Mouse (Mus musculus): ENCODE data around the gene Gtf3c5. TPM values are rescaled to one million over a fixed set of nuclear protein-coding genes. Genes with fewer than 3 reads are reported as not detected.

The Gtf3c5 gene
- polyA plus RNA-seq, 1 experiment from 2014 or later: 28.0 TPM

GRCm38 (mm10) chr2:28599569-28599900 is 16.0 kb upstream of the Gtf3c5 start:
- 76% methylated on average over 6 of the region's 6 CpGs for WGBS
- ATAC-seq (ENCODE audit: low read depth): no peak
- H3K9me3 ChIP-seq (ENCODE audit: control insufficient read depth, low read length): no peaks in the 10 kb centered on the region
- H3K9ac ChIP-seq (replicated peaks; ENCODE audit: low read depth, low read length): no peak overlapping the region
- H3K27ac ChIP-seq (ENCODE audit: low read depth, low read length): no peak overlapping the region
- H3K4me3 ChIP-seq (ENCODE audit: low read depth, low read length): no peak overlapping the region
- H3K4me2 ChIP-seq (ENCODE audit: low read depth, low read length): no peak overlapping the region
- no peaks in the 10 kb centered on the region for H3K27me3 ChIP-seq (ENCODE audit: control insufficient read depth, insufficient read depth, low read length)
- H3K4me1 ChIP-seq (ENCODE audit: control insufficient read depth, insufficient read depth, low read length): no peaks in the 10 kb centered on the region
- no peaks in the 10 kb centered on the region for H3K36me3 ChIP-seq (ENCODE audit: control insufficient read depth, insufficient read depth, low read length)

DNA sequence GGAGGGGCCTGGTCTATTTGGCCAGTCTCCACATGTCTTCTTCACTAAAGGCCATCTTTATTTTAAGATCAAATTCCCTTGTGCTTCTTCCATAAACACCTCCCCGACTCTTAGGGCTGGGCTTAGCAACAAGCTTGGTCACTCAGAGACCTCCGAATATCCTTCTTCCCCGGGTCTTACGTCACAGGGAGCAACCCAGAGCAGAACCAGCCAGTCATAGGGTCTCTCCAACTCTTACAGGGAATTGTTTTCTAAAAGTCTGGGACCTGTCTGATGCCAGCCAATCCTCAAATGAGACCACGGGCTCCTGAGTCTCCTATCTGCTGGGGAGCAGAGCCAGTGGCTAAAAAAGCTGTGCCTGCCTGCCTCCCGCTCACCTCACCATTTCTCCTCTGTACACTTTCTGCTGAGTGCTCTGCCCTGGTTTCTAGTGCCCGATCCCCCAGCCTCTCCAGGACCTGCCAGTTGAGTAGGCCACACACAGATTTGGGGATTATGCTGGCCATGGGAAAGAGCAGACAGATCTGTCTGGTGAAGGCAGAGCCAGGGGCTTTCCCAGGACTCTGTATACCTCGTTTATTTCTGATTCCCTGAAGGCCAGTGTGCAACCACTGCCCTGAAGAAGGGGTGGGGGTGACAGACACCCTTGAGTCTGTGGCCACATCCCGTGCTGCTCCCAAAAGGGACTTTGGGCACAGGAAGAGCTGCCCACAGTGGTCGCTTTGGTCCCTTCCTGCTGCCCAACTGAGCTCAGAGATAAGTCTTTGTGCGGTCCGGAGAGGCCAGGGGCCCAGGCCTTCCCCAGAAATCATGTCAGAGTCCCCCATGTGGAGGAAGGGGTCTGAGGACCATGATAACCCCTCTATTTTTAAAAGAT is 15.4 kb upstream of the Gtf3c5 start:
- no peak for ATAC-seq (ENCODE audit: low read depth)
- H3K9me3 ChIP-seq (ENCODE audit: control insufficient read depth, low read length): no peaks in the 10 kb centered on the region
- no peak overlapping the region for H3K4me3 ChIP-seq (ENCODE audit: low read depth, low read length)
- no peak overlapping the region for H3K27ac ChIP-seq (ENCODE audit: low read depth, low read length)
- H3K27me3 ChIP-seq (ENCODE audit: control insufficient read depth, insufficient read depth, low read length): no peaks in the 10 kb centered on the region
- H3K4me2 ChIP-seq (ENCODE audit: low read depth, low read length): no peak overlapping the region
- no peaks in the 10 kb centered on the region for H3K36me3 ChIP-seq (ENCODE audit: control insufficient read depth, insufficient read depth, low read length)
- no peak overlapping the region for H3K9ac ChIP-seq (replicated peaks; ENCODE audit: low read depth, low read length)
- WGBS: 77% methylated on average over 12 of the region's 12 CpGs
- no peaks in the 10 kb centered on the region for H3K4me1 ChIP-seq (ENCODE audit: control insufficient read depth, insufficient read depth, low read length)

GRCm38 (mm10) chr2:28597733-28598547 is 14.4 kb upstream of the Gtf3c5 start:
- Histone ChIP-seq H3K27me3 (ENCODE audit: control insufficient read depth, insufficient read depth, low read length) (no peaks in the 10 kb centered on the region), H3K9me3 (ENCODE audit: control insufficient read depth, low read length) (no peaks in the 10 kb centered on the region), H3K4me2 (ENCODE audit: low read depth, low read length) (no peak overlapping the region), H3K36me3 (ENCODE audit: control insufficient read depth, insufficient read depth, low read length) (no peaks in the 10 kb centered on the region), H3K9ac (replicated peaks; ENCODE audit: low read depth, low read length) (no peak overlapping the region), H3K4me1 (ENCODE audit: control insufficient read depth, insufficient read depth, low read length) (no peaks in the 10 kb centered on the region), H3K4me3 (ENCODE audit: low read depth, low read length) (no peak overlapping the region), H3K27ac (ENCODE audit: low read depth, low read length) (no peak overlapping the region)
- no peak for ATAC-seq (ENCODE audit: low read depth)
- WGBS: 85% methylated on average over 6 of the region's 7 CpGs

- H3K4me3 ChIP-seq (ENCODE audit: low read depth, low read length): no peak overlapping the region
- no peaks in the 10 kb centered on the region for H3K36me3 ChIP-seq (ENCODE audit: control insufficient read depth, insufficient read depth, low read length)
- H3K27ac ChIP-seq (ENCODE audit: low read depth, low read length): no peak overlapping the region
- H3K27me3 ChIP-seq (ENCODE audit: control insufficient read depth, insufficient read depth, low read length): no peaks in the 10 kb centered on the region
- H3K9ac ChIP-seq (replicated peaks; ENCODE audit: low read depth, low read length): no peak overlapping the region
- no peaks in the 10 kb centered on the region for H3K9me3 ChIP-seq (ENCODE audit: control insufficient read depth, low read length)
- no peak overlapping the region for H3K4me2 ChIP-seq (ENCODE audit: low read depth, low read length)
- WGBS: 91% methylated on average over 7 of the region's 7 CpGs
- no peaks in the 10 kb centered on the region for H3K4me1 ChIP-seq (ENCODE audit: control insufficient read depth, insufficient read depth, low read length)
- no peak for ATAC-seq (ENCODE audit: low read depth)
Measured at GRCm38 (mm10) chr2:28596998-28597397, 13.4 kb upstream of the Gtf3c5 start.

DNA sequence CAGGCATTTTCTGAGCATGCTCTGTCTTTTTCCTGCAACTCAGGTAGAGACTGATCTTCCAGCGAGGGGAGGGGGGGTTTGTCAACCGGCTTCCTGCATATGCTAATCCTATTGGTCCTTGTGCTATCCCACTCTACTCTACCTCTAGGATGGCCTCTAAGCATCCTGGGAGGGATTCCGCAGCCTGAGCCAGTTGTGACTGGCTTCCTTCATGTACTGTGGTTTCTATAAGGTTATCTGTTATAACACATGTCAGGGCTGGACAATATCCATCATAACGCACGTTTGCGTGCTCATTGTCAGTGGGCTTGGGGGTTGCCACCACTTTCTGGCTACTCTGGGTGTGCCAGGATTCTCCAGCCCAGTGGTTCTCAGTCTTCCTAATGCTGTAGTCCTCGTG is 12.5 kb upstream of the Gtf3c5 start:
- H3K27me3 ChIP-seq (ENCODE audit: control insufficient read depth, insufficient read depth, low read length): no peaks in the 10 kb centered on the region
- ATAC-seq (ENCODE audit: low read depth): no peak
- no peak overlapping the region for H3K4me3 ChIP-seq (ENCODE audit: low read depth, low read length)
- no peaks in the 10 kb centered on the region for H3K4me1 ChIP-seq (ENCODE audit: control insufficient read depth, insufficient read depth, low read length)
- no peak overlapping the region for H3K4me2 ChIP-seq (ENCODE audit: low read depth, low read length)
- H3K9ac ChIP-seq (replicated peaks; ENCODE audit: low read depth, low read length): no peak overlapping the region
- H3K9me3 ChIP-seq (ENCODE audit: control insufficient read depth, low read length): no peaks in the 10 kb centered on the region
- no peak overlapping the region for H3K27ac ChIP-seq (ENCODE audit: low read depth, low read length)
- WGBS: 82% methylated on average over 7 of the region's 7 CpGs
- H3K36me3 ChIP-seq (ENCODE audit: control insufficient read depth, insufficient read depth, low read length): no peaks in the 10 kb centered on the region

- WGBS: 8% methylated on average over 15 of the region's 15 CpGs
- no peak for ATAC-seq (ENCODE audit: low read depth)
- no peaks in the 10 kb centered on the region for H3K9me3 ChIP-seq (ENCODE audit: control insufficient read depth, low read length)
- no peak overlapping the region for H3K4me2 ChIP-seq (ENCODE audit: low read depth, low read length)
- H3K27ac ChIP-seq (ENCODE audit: low read depth, low read length): no peak overlapping the region
- no peaks in the 10 kb centered on the region for H3K27me3 ChIP-seq (ENCODE audit: control insufficient read depth, insufficient read depth, low read length)
- H3K4me1 ChIP-seq (ENCODE audit: control insufficient read depth, insufficient read depth, low read length): no peaks in the 10 kb centered on the region
- no peak overlapping the region for H3K4me3 ChIP-seq (ENCODE audit: low read depth, low read length)
- H3K36me3 ChIP-seq (ENCODE audit: control insufficient read depth, insufficient read depth, low read length): no peaks in the 10 kb centered on the region
- no peak overlapping the region for H3K9ac ChIP-seq (replicated peaks; ENCODE audit: low read depth, low read length)
Measured at GRCm38 (mm10) chr2:28592809-28593208, 9.3 kb upstream of the Gtf3c5 start.

GRCm38 (mm10) chr2:28591479-28591878 is 7.9 kb upstream of the Gtf3c5 start:
- no peak overlapping the region for H3K4me3 ChIP-seq (ENCODE audit: low read depth, low read length)
- no peak for ATAC-seq (ENCODE audit: low read depth)
- H3K9me3 ChIP-seq (ENCODE audit: control insufficient read depth, low read length): no peaks in the 10 kb centered on the region
- no peaks in the 10 kb centered on the region for H3K4me1 ChIP-seq (ENCODE audit: control insufficient read depth, insufficient read depth, low read length)
- H3K27ac ChIP-seq (ENCODE audit: low read depth, low read length): no peak overlapping the region
- WGBS: 63% methylated on average over 2 of the region's 2 CpGs
- no peak overlapping the region for H3K4me2 ChIP-seq (ENCODE audit: low read depth, low read length)
- H3K9ac ChIP-seq (replicated peaks; ENCODE audit: low read depth, low read length): no peak overlapping the region
- H3K36me3 ChIP-seq (ENCODE audit: control insufficient read depth, insufficient read depth, low read length): no peaks in the 10 kb centered on the region
- no peaks in the 10 kb centered on the region for H3K27me3 ChIP-seq (ENCODE audit: control insufficient read depth, insufficient read depth, low read length)

- H3K9me3 ChIP-seq (ENCODE audit: control insufficient read depth, low read length): no peaks in the 10 kb centered on the region
- H3K9ac ChIP-seq (replicated peaks; ENCODE audit: low read depth, low read length): no peak overlapping the region
- no peak overlapping the region for H3K27ac ChIP-seq (ENCODE audit: low read depth, low read length)
- 50% methylated on average over 1 of the region's 1 CpGs for WGBS
- H3K27me3 ChIP-seq (ENCODE audit: control insufficient read depth, insufficient read depth, low read length): no peaks in the 10 kb centered on the region
- H3K4me1 ChIP-seq (ENCODE audit: control insufficient read depth, insufficient read depth, low read length): no peaks in the 10 kb centered on the region
- H3K36me3 ChIP-seq (ENCODE audit: control insufficient read depth, insufficient read depth, low read length): no peaks in the 10 kb centered on the region
- no peak overlapping the region for H3K4me2 ChIP-seq (ENCODE audit: low read depth, low read length)
- no peak overlapping the region for H3K4me3 ChIP-seq (ENCODE audit: low read depth, low read length)
- no peak for ATAC-seq (ENCODE audit: low read depth)
Measured at GRCm38 (mm10) chr2:28588574-28588973, 5.0 kb upstream of the Gtf3c5 start.

- Histone ChIP-seq H3K4me1 (ENCODE audit: control insufficient read depth, insufficient read depth, low read length) (peaks cover 10% of the 10 kb centered on the region), H3K4me3 (ENCODE audit: low read depth, low read length) (no peak overlapping the region), H3K27me3 (ENCODE audit: control insufficient read depth, insufficient read depth, low read length) (no peaks in the 10 kb centered on the region), H3K36me3 (ENCODE audit: control insufficient read depth, insufficient read depth, low read length) (no peaks in the 10 kb centered on the region), H3K4me2 (ENCODE audit: low read depth, low read length) (no peak overlapping the region), H3K9ac (replicated peaks; ENCODE audit: low read depth, low read length) (no peak overlapping the region), H3K9me3 (ENCODE audit: control insufficient read depth, low read length) (no peaks in the 10 kb centered on the region), H3K27ac (ENCODE audit: low read depth, low read length) (no peak overlapping the region)
- 50% methylated on average over 2 of the region's 2 CpGs for WGBS
- no peak for ATAC-seq (ENCODE audit: low read depth)
Measured at GRCm38 (mm10) chr2:28585730-28586129, 2.2 kb upstream of the Gtf3c5 start.
